Mouse (Mus musculus) CD4-positive naive resting alpha-beta T cell, adult 76 days (primary cell): ENCODE results near the gene Pot1a. TPM values are rescaled to one million over a fixed set of nuclear protein-coding genes. Genes with fewer than 3 reads are reported as not detected.

ENCODE experiments used
- total RNA-seq: library from RNA; stranded (reverse); gene quantifications from one replicate; pipeline ENCODE4 v1.2.4, GENCODE M21; 2023

Pot1a gene
- 23.2 TPM for total RNA-seq

DNA sequence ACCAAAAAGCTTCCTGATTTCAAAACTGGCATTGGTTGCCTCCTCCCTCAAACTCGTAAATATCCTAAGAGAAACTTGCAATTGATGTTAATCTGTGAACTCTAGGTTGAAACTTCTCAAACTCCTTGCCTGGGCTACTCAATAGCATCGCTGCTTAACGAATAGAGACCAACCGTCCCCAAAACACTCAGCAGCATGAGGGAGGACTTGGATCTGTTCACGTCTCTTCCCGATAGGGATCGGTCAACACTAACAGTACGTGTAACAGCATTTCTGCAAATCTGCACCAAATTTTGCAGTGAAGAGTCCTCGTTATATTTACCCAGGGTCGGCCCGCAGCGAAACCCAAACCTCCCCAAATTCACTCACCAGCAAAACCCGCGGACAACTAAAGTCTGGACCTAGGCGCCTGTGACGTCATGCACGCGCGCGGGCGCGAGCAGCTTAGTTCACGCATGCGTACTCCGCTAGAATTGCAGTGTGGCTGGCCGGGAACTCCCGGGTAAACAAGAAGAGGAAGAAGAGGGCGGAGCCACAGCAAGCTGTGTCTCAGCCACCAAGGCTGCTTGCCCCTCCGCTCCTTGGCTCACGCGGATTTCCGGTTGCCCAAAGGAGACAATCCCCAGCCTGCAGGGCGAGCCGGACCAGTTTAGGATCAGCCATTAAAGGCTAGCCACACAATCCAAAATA is at the start of gene Pot1a:
Pot1a (minus strand) TSS at position 441 of the 690 bp plus-strand sequence.

Other genes with a start within 250 kb of the Pot1a start
- not detected for gene Gpr37, start 118.5 kb downstream of the Pot1a start, total RNA-seq